Mouse (Mus musculus): ENCODE results near the gene Cyp1a2. TPM values are rescaled to one million over a fixed set of nuclear protein-coding genes. Genes with fewer than 3 reads are reported as not detected.

Cyp1a2 gene
- not detected in 2 replicates for polyA plus RNA-seq (2014; fragmentation: Nextera tagmentation; extraction: Ambion mirVana)

DNA sequence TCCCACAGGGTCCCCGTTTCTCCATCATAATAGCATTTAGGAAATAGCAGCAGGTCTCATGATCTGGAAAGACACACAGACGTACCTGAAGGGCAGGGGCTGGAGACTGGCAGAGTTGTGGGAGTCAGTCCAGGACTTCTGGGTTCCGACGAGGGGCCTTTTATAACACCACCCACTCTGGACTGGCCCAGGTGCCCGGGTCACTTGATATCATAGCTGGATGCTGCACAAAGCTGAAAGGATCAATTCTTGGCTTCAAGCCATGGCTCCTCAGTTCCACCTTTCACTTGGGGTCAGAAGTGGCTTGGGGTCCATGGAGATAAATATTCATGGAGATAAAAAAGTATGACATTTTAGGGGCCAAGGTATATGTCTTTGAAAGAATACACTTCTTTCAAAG lies at the start of gene Cyp1a2:
Cyp1a2 (minus strand) TSS at position 184 of the 400 bp plus-strand sequence.
- no peaks in the 10 kb centered on the region for H3K4me1 ChIP-seq (ENCODE audit: control insufficient read depth, insufficient read depth, low read length)
- no peak within 1 kb of the TSS for H3K4me2 ChIP-seq (ENCODE audit: low read depth, low read length)
- H3K27me3 ChIP-seq (ENCODE audit: control insufficient read depth, insufficient read depth, low read length) = no peaks in the 10 kb centered on the region
- H3K27ac ChIP-seq (replicated peaks; ENCODE audit: low read depth, low read length) = no peak within 1 kb of the TSS
- no peak within 1 kb of the TSS for H3K9ac ChIP-seq (replicated peaks; ENCODE audit: low read length)
- no peak for DNase-seq (ENCODE audit: low spot score)
- H3K4me3 ChIP-seq (ENCODE audit: low read depth, low read length) = no peak within 1 kb of the TSS
- no peaks in the 10 kb centered on the region for H3K9me3 ChIP-seq (replicated peaks; ENCODE audit: control insufficient read depth, low read length)
- H3K36me3 ChIP-seq (replicated peaks; ENCODE audit: control insufficient read depth, insufficient read depth, low read depth, low read length) = no peaks in the 10 kb centered on the region
- no peak for ATAC-seq (replicated peaks; ENCODE audit: insufficient number of reproducible peaks, low FRiP score, low TSS enrichment, low read depth)
- 75% methylated on average over 5 of the region's 5 CpGs for WGBS

DNA sequence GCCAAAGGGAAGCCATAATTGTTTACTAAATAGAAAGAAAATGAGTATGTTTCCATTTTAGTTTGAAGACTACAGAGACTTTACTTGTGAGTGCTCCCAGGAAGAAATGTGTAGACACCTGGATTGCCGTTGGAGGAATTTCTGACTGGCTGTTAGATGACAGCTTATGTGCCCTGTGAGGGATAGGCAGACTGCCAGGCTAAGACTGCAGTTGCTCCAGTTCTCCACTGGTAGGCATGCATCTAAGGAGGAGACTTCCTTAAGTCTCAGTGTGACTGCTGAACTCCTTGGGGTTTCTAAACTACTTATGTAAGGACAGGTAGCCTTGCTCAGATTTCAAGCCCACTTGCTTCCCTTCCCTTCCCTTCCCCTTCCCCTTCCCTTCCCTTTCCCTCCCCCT lies 44.8 kb upstream of the Cyp1a2 start:
- H3K9ac ChIP-seq (replicated peaks; ENCODE audit: low read length) = no peak overlapping the region
- DNase-seq (ENCODE audit: low spot score) = no peak
- H3K36me3 ChIP-seq (replicated peaks; ENCODE audit: control insufficient read depth, insufficient read depth, low read depth, low read length) = no peaks in the 10 kb centered on the region; the same call in 1 of the 2 replicates

DNA sequence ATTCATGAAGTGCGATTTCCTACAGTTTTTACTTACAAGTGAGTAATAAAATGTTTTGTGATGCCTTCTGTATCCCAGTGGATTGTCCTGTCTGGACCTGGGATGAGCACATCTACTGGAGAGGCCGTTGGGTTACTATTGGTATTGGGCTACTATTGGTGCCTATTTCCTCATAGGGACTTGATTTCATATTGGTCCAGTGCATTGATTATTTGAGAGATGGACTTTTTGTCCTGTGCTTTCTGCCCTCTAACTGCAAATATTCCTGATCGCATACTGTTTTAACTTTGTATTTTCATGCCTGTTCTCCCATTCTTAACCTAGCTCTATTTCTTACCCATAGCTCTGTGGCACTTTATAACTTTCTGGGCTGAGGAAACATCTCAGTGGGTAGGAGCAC lies 41.2 kb upstream of the Cyp1a2 start:
- Histone ChIP-seq H3K4me2 (ENCODE audit: low read depth, low read length) (no peak overlapping the region), H3K9ac (replicated peaks; ENCODE audit: low read length) (no peak overlapping the region), H3K9me3 (replicated peaks; ENCODE audit: control insufficient read depth, low read length) (no peaks in the 10 kb centered on the region), H3K27ac (replicated peaks; ENCODE audit: low read depth, low read length) (no peak overlapping the region), H3K36me3 (replicated peaks; ENCODE audit: control insufficient read depth, insufficient read depth, low read depth, low read length) (no peaks in the 10 kb centered on the region; the same call in 1 of the 2 replicates), H3K27me3 (ENCODE audit: control insufficient read depth, insufficient read depth, low read length) (no peaks in the 10 kb centered on the region), H3K4me3 (ENCODE audit: low read depth, low read length) (no peak overlapping the region), H3K4me1 (ENCODE audit: control insufficient read depth, insufficient read depth, low read length) (no peaks in the 10 kb centered on the region)
- DNase-seq (ENCODE audit: low spot score) (no peak), ATAC-seq (replicated peaks; ENCODE audit: insufficient number of reproducible peaks, low FRiP score, low TSS enrichment, low read depth) (no peak)
- 93% methylated on average over 3 of the region's 3 CpGs for WGBS

More for the DNA sequence above, 44.8 kb upstream of the Cyp1a2 start:
- Histone ChIP-seq H3K27me3 (ENCODE audit: control insufficient read depth, insufficient read depth, low read length) (no peaks in the 10 kb centered on the region), H3K4me2 (ENCODE audit: low read depth, low read length) (no peak overlapping the region), H3K4me1 (ENCODE audit: control insufficient read depth, insufficient read depth, low read length) (no peaks in the 10 kb centered on the region), H3K9me3 (replicated peaks; ENCODE audit: control insufficient read depth, low read length) (no peaks in the 10 kb centered on the region), H3K27ac (replicated peaks; ENCODE audit: low read depth, low read length) (no peak overlapping the region), H3K4me3 (ENCODE audit: low read depth, low read length) (no peak overlapping the region)
- WGBS = 86% methylated on average over 1 of the region's 1 CpGs
- no peak for ATAC-seq (replicated peaks; ENCODE audit: insufficient number of reproducible peaks, low FRiP score, low TSS enrichment, low read depth)

DNA sequence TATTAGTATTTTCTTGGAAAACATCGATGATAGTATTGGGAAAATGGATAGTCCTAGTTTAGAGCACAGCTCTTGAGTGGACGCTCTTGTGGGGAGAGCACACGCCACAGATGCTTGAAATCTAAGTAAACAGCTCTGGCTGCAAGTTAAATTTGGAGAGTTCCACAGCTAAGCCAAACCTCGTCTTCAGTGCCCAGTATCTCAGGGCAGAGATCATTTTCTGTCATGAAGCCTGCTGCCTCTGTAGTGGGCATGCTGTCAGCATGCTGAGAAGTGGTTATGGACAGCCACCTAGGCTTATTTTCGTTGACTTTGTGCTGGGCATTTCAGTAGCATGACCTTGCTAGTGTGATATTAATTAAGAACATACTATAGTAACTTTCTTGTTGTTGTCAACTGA lies 40.3 kb upstream of the Cyp1a2 start:
- Histone ChIP-seq H3K27me3 (ENCODE audit: control insufficient read depth, insufficient read depth, low read length) (no peaks in the 10 kb centered on the region), H3K9ac (replicated peaks; ENCODE audit: low read length) (no peak overlapping the region), H3K27ac (replicated peaks; ENCODE audit: low read depth, low read length) (no peak overlapping the region), H3K36me3 (replicated peaks; ENCODE audit: control insufficient read depth, insufficient read depth, low read depth, low read length) (no peaks in the 10 kb centered on the region), H3K4me3 (ENCODE audit: low read depth, low read length) (no peak overlapping the region), H3K4me2 (ENCODE audit: low read depth, low read length) (no peak overlapping the region), H3K9me3 (replicated peaks; ENCODE audit: control insufficient read depth, low read length) (no peaks in the 10 kb centered on the region), H3K4me1 (ENCODE audit: control insufficient read depth, insufficient read depth, low read length) (no peaks in the 10 kb centered on the region)
- ATAC-seq (replicated peaks; ENCODE audit: insufficient number of reproducible peaks, low FRiP score, low TSS enrichment, low read depth) = no peak
- DNase-seq (ENCODE audit: low spot score) = no peak
- 89% methylated on average over 5 of the region's 5 CpGs for WGBS

DNA sequence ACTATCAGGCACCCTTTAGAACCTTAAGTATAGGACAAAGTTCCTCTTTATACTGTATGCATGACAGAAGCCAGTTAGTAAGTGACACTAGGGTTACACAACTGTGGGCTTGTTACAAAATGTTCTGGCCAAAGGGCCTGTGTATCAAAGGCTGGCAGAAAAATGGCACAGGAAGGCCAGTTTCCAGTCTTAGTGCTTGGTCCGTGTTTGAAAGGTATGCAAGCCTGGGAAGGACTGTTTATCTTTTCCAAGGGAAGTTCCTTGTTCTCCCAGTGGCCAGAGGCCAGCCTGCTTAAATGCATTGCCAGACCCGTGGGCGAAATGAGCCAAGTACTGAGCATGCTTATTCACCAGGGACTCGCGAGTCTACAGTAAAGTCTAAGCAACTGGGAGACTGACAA lies 39.8 kb upstream of the Cyp1a2 start:
- 77% methylated on average over 5 of the region's 5 CpGs for WGBS
- no peak for DNase-seq (ENCODE audit: low spot score)

DNA sequence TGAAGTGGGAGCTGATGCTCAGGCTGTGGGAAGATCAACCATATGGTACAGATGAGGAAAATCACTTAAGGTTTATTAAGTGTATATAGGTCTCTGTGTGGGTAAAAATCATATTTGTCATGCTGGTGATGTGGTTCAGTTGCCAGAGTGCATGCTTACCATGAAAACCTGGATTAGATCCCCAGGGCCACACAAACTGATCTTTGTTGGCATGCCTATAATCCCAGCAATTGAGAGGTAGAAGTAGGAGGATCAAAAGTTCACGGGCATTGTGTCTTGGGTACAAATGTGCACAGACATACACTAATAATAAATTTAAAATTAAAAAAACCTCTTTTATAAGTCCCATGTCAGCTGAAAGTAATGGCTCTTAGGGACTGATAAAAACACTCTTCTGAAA lies 38.9 kb upstream of the Cyp1a2 start:
- H3K36me3 ChIP-seq (replicated peaks; ENCODE audit: control insufficient read depth, insufficient read depth, low read depth, low read length) = no peaks in the 10 kb centered on the region
- H3K9ac ChIP-seq (replicated peaks; ENCODE audit: low read length) = no peak overlapping the region
- no peak overlapping the region for H3K4me3 ChIP-seq (ENCODE audit: low read depth, low read length)
- 79% methylated on average over 1 of the region's 1 CpGs for WGBS
- H3K9me3 ChIP-seq (replicated peaks; ENCODE audit: control insufficient read depth, low read length) = no peaks in the 10 kb centered on the region
- ATAC-seq (replicated peaks; ENCODE audit: insufficient number of reproducible peaks, low FRiP score, low TSS enrichment, low read depth) = no peak
- no peaks in the 10 kb centered on the region for H3K4me1 ChIP-seq (ENCODE audit: control insufficient read depth, insufficient read depth, low read length)
- no peak overlapping the region for H3K4me2 ChIP-seq (ENCODE audit: low read depth, low read length)
- DNase-seq (ENCODE audit: low spot score) = no peak
- no peaks in the 10 kb centered on the region for H3K27me3 ChIP-seq (ENCODE audit: control insufficient read depth, insufficient read depth, low read length)
- no peak overlapping the region for H3K27ac ChIP-seq (replicated peaks; ENCODE audit: low read depth, low read length)

More for the DNA sequence above, 39.8 kb upstream of the Cyp1a2 start:
- Histone ChIP-seq H3K4me3 (ENCODE audit: low read depth, low read length) (no peak overlapping the region), H3K27ac (replicated peaks; ENCODE audit: low read depth, low read length) (no peak overlapping the region), H3K9ac (replicated peaks; ENCODE audit: low read length) (no peak overlapping the region), H3K27me3 (ENCODE audit: control insufficient read depth, insufficient read depth, low read length) (no peaks in the 10 kb centered on the region), H3K4me1 (ENCODE audit: control insufficient read depth, insufficient read depth, low read length) (no peaks in the 10 kb centered on the region), H3K36me3 (replicated peaks; ENCODE audit: control insufficient read depth, insufficient read depth, low read depth, low read length) (no peaks in the 10 kb centered on the region), H3K4me2 (ENCODE audit: low read depth, low read length) (no peak overlapping the region), H3K9me3 (replicated peaks; ENCODE audit: control insufficient read depth, low read length) (no peaks in the 10 kb centered on the region)
- ATAC-seq (replicated peaks; ENCODE audit: insufficient number of reproducible peaks, low FRiP score, low TSS enrichment, low read depth) = no peak

DNA sequence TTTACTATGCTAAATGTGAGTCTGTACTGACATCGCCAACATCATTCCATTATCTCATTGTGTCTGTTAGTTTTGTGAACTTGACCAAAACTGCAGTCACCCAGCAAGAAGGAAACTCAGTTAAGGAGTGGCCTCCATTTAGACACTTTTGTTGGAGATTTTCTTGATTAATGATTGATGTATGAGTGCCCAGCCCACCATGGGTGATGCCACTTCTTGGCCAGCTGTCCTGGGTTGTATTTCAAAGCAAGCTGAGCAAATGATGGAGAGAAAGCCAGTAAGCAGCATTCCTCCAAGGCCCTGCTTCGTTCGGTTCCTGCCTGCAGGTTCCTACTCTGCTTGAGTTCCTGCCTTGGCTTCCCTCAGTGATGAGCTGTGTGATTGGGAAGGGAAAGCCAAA lies 37.2 kb upstream of the Cyp1a2 start:
- Histone ChIP-seq H3K4me1 (ENCODE audit: control insufficient read depth, insufficient read depth, low read length) (no peaks in the 10 kb centered on the region), H3K27me3 (ENCODE audit: control insufficient read depth, insufficient read depth, low read length) (no peaks in the 10 kb centered on the region), H3K36me3 (replicated peaks; ENCODE audit: control insufficient read depth, insufficient read depth, low read depth, low read length) (no peaks in the 10 kb centered on the region), H3K9ac (replicated peaks; ENCODE audit: low read length) (no peak overlapping the region), H3K4me3 (ENCODE audit: low read depth, low read length) (no peak overlapping the region), H3K9me3 (replicated peaks; ENCODE audit: control insufficient read depth, low read length) (no peaks in the 10 kb centered on the region), H3K27ac (replicated peaks; ENCODE audit: low read depth, low read length) (no peak overlapping the region), H3K4me2 (ENCODE audit: low read depth, low read length) (no peak overlapping the region)
- WGBS = 91% methylated on average over 3 of the region's 3 CpGs
- no peak for ATAC-seq (replicated peaks; ENCODE audit: insufficient number of reproducible peaks, low FRiP score, low TSS enrichment, low read depth)
- DNase-seq (ENCODE audit: low spot score) = no peak

DNA sequence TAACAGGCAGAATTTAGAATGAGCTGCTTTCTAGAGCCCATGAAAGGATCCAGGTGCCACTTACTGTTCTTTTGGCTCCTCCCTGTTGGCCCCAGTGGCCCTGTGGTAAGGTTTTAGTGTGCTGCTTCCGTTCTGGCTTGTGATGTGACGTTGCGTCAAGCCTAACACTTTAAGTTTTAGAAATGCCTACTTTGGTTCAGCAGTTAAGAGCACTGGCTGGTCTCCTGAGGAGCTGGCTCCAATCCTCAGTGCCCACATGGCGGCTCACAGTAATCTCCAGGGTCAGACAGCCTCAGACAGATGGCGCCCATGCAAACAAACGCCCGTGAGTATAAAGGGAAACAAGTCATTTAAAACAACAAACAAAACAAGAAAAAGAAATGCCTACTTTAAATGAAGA lies 34.9 kb upstream of the Cyp1a2 start:
- H3K27ac ChIP-seq (replicated peaks; ENCODE audit: low read depth, low read length) = no peak overlapping the region
- ATAC-seq (replicated peaks; ENCODE audit: insufficient number of reproducible peaks, low FRiP score, low TSS enrichment, low read depth) (no peak), DNase-seq (ENCODE audit: low spot score) (no peak)
- H3K27me3 ChIP-seq (ENCODE audit: control insufficient read depth, insufficient read depth, low read length) = no peaks in the 10 kb centered on the region
- H3K9ac ChIP-seq (replicated peaks; ENCODE audit: low read length) = no peak overlapping the region
- no peaks in the 10 kb centered on the region for H3K4me1 ChIP-seq (ENCODE audit: control insufficient read depth, insufficient read depth, low read length)
- H3K36me3 ChIP-seq (replicated peaks; ENCODE audit: control insufficient read depth, insufficient read depth, low read depth, low read length) = peaks cover 5% of the 10 kb centered on the region; the same call in 1 of the 2 replicates
- WGBS = 88% methylated on average over 7 of the region's 7 CpGs
- no peak overlapping the region for H3K4me3 ChIP-seq (ENCODE audit: low read depth, low read length)
- no peaks in the 10 kb centered on the region for H3K9me3 ChIP-seq (replicated peaks; ENCODE audit: control insufficient read depth, low read length)
- H3K4me2 ChIP-seq (ENCODE audit: low read depth, low read length) = no peak overlapping the region

Measured in embryonic facial prominence, embryonic 11.5 days (tissue).